Mouse (Mus musculus) bone marrow, adult 2 months (tissue): ENCODE data around the gene Ap3d1.

Experiments used
- CTCF ChIP-seq: fragments of 200-500 bp; IDR thresholded peaks from 2 replicates; pipeline ENCODE4 v1.5.1; 2011; ENCODE audit warnings: low read length, control low read depth; ENCODE audit not compliant: control insufficient read depth, insufficient read depth
- POLR2A ChIP-seq: fragments of 200-500 bp; IDR thresholded peaks from 2 replicates; pipeline ENCODE4 v1.6.1; 2011; ENCODE audit warnings: low read depth, mild to moderate bottlenecking, control low read depth, low read length, borderline replicate concordance; ENCODE audit not compliant: control insufficient read depth

DNA sequence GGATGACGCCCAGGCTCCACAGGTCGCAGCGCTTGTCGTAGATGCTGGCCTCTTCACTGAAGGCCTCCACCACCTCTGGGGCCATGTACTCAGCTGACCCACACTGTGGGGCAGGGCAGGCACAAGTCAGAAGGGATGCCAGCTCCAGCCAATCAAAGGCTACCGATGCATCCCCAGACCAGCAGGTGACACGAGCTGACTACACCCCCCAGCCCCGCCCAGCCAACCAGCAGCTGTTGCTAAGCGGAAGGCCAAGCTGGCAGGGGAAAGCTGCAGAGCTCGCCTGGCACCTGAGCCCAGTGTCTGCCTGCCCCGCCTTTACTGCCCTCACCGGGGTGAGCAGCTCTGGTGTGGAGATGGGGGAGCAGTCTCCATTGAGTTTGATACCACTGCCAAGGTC lies 73.5 kb downstream of the Ap3d1 start:
- TF ChIP-seq POLR2A (no peak), CTCF (no peak)
